Mouse (Mus musculus) splenic B cell, adult 2 months (primary cell): ENCODE measurements around the gene Mgat1.
"Not testable (repeated sequence)": the region's sequence is repeated elsewhere in the genome, so short reads cannot be mapped to it uniquely, and the experiment has no call there.

ENCODE experiments used
- DNase-seq: peaks from one replicate; pipeline ENCODE4 v3.0.0-alpha.2; 2011; ENCODE audit warnings: low read depth, low spot score
- H3K27me3 ChIP-seq: 2 replicates; pipeline ENCODE4 v1.6.1; 2012; ENCODE audit warnings: mild to moderate bottlenecking, low read length, moderate library complexity, mixed read lengths; ENCODE audit not compliant: control insufficient read depth, poor library complexity, insufficient read depth, severe bottlenecking
- H3K36me3 ChIP-seq: 2 replicates; pipeline ENCODE4 v1.6.1; 2012; ENCODE audit warnings: mild to moderate bottlenecking, low read length, moderate library complexity, mixed read lengths; ENCODE audit not compliant: control insufficient read depth, poor library complexity, insufficient read depth, severe bottlenecking

The Mgat1 gene

DNA sequence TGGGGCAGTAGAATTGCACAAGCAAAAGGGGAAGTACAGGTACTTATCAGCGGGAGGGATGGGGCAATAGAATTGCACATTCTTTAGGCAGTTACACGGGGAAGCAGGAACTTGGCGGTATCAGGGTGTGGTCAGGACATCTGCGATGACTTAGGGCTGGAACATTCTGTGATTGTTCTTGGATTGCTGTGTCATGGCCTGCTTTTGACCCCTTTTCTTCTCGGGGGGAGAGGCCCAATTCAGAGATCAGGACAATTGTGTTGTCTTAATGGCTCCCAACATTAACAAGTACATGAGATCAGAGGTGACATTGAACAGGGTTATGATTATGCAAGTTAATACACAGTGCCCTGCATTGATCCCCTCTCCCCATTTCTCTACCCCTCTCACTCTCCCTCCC, 64.6 kb downstream of the Mgat1 start:
- not testable (repeated sequence) for H3K36me3 ChIP-seq, H3K27me3 ChIP-seq, DNase-seq
